Mouse (Mus musculus): ENCODE measurements around the gene Sel1l3. TPM values are rescaled to one million over a fixed set of nuclear protein-coding genes. Genes with fewer than 3 reads are reported as not detected.

Gene Sel1l3
- total and polyA plus RNA-seq, 3 experiments = 0.01 TPM; not detected in 2

- no peak overlapping the region for H3K4me3 ChIP-seq (ENCODE audit: control insufficient read depth in 1 of 2, insufficient read depth in 1 of 2, low read depth in 2 of 2, low read length in 2 of 2)
- H3K4me1 ChIP-seq (ENCODE audit: control insufficient read depth in 1 of 2, insufficient read depth in 2 of 2, low read length in 2 of 2) = no peaks in the 10 kb centered on the region
- no peak overlapping the region for H3K27ac ChIP-seq (ENCODE audit: control insufficient read depth, low read depth, low read length)
- no peaks in the 10 kb centered on the region for H3K27me3 ChIP-seq (ENCODE audit: control insufficient read depth in 1 of 2, insufficient read depth in 2 of 2, low read length in 2 of 2)
- no peaks in the 10 kb centered on the region for H3K9me3 ChIP-seq (replicated peaks; ENCODE audit: insufficient read depth, low read length)
- H3K79me2 ChIP-seq (ENCODE audit: control insufficient read depth, insufficient read depth, low read length, poor library complexity) = no peaks in the 10 kb centered on the region
- no peaks in the 10 kb centered on the region for H3K36me3 ChIP-seq (ENCODE audit: control insufficient read depth in 1 of 2, insufficient read depth in 2 of 2, low read length in 2 of 2)
- no peak for TF ChIP-seq TCF12 (IDR thresholded peaks at IDR 0.05; ENCODE audit: low read depth, low read length)
- no peak for TF ChIP-seq JUND (IDR thresholded peaks at IDR 0.05; ENCODE audit: low read depth, low read length)
- no peak for TF ChIP-seq RCOR1 (IDR thresholded peaks at IDR 0.05; ENCODE audit: low read depth, low read length)
- no peak for TF ChIP-seq ZMIZ1 (IDR thresholded peaks at IDR 0.05; ENCODE audit: low read depth, low read length)
- no peak for TF ChIP-seq USF1 (IDR thresholded peaks at IDR 0.05; ENCODE audit: low read depth, low read length)
- no peak for TF ChIP-seq POLR2A (IDR thresholded peaks at IDR 0.05; ENCODE audit: control insufficient read depth in 1 of 2, insufficient read depth in 1 of 2, low read depth in 1 of 2, low read length in 2 of 2, poor library complexity in 1 of 2)
- no peak for TF ChIP-seq CHD2 (IDR thresholded peaks at IDR 0.05; ENCODE audit: low read length)
- TF ChIP-seq CHD1 (IDR thresholded peaks at IDR 0.05; ENCODE audit: low read depth, low read length) = no peak
- TF ChIP-seq MYC (IDR thresholded peaks at IDR 0.05; ENCODE audit: low read depth, low read length) = no peak
- TF ChIP-seq ZKSCAN1 (IDR thresholded peaks at IDR 0.05; ENCODE audit: low read depth, low read length) = no peak
- TF ChIP-seq GATA1 (IDR thresholded peaks at IDR 0.05; ENCODE audit: low read depth, low read length) = no peak
- no peak for TF ChIP-seq UBTF (IDR thresholded peaks at IDR 0.05; ENCODE audit: borderline replicate concordance, insufficient read depth, low read depth, low read length)
- TF ChIP-seq MEF2A (IDR thresholded peaks at IDR 0.05; ENCODE audit: extremely low read depth, insufficient replicate concordance, low read depth, low read length, poor library complexity, severe bottlenecking) = no peak
- TF ChIP-seq MYB (IDR thresholded peaks at IDR 0.05; ENCODE audit: low read depth, low read length) = no peak
- TF ChIP-seq POLR2AphosphoS5 (IDR thresholded peaks at IDR 0.05; ENCODE audit: borderline replicate concordance, low read depth, low read length) = no peak
- no peak for TF ChIP-seq KAT2A (conservative IDR thresholded peaks at IDR 0.05; ENCODE audit: low read depth, low read length)
- H3K9ac ChIP-seq (ENCODE audit: control insufficient read depth, low read depth, low read length, poor library complexity, severe bottlenecking) = no peak overlapping the region
- DNase-seq (ENCODE audit: low read depth, low spot score) = no peak
Observed at GRCm38 (mm10) chr5:53104177-53104855, 109.4 kb downstream of the Sel1l3 start.

- H3K79me2 ChIP-seq (ENCODE audit: control insufficient read depth, insufficient read depth, low read length, poor library complexity) = no peaks in the 10 kb centered on the region
- H3K4me1 ChIP-seq (ENCODE audit: control insufficient read depth in 1 of 2, insufficient read depth in 2 of 2, low read length in 2 of 2) = no peaks in the 10 kb centered on the region
- H3K27ac ChIP-seq (ENCODE audit: control insufficient read depth, low read depth, low read length) = no peak overlapping the region
- no peaks in the 10 kb centered on the region for H3K27me3 ChIP-seq (ENCODE audit: control insufficient read depth in 1 of 2, insufficient read depth in 2 of 2, low read length in 2 of 2)
- H3K4me3 ChIP-seq (ENCODE audit: control insufficient read depth in 1 of 2, insufficient read depth in 1 of 2, low read depth in 2 of 2, low read length in 2 of 2) = no peak overlapping the region
- no peak overlapping the region for H3K9ac ChIP-seq (ENCODE audit: control insufficient read depth, low read depth, low read length, poor library complexity, severe bottlenecking)
- DNase-seq (ENCODE audit: low read depth, low spot score) = no peak
- no peaks in the 10 kb centered on the region for H3K9me3 ChIP-seq (replicated peaks; ENCODE audit: insufficient read depth, low read length)
- no peaks in the 10 kb centered on the region for H3K36me3 ChIP-seq (ENCODE audit: control insufficient read depth in 1 of 2, insufficient read depth in 2 of 2, low read length in 2 of 2)
- no peak for TF ChIP-seq MAFK (IDR thresholded peaks at IDR 0.05; ENCODE audit: borderline replicate concordance, low read depth, low read length)
- TF ChIP-seq ZMIZ1 (IDR thresholded peaks at IDR 0.05; ENCODE audit: low read depth, low read length) = no peak
- no peak for TF ChIP-seq JUND (IDR thresholded peaks at IDR 0.05; ENCODE audit: low read depth, low read length)
- no peak for TF ChIP-seq KAT2A (conservative IDR thresholded peaks at IDR 0.05; ENCODE audit: low read depth, low read length)
- TF ChIP-seq ETS1 (IDR thresholded peaks at IDR 0.05; ENCODE audit: low read depth, low read length) = no peak
- TF ChIP-seq MYC (IDR thresholded peaks at IDR 0.05; ENCODE audit: low read depth, low read length) = no peak
- TF ChIP-seq SIN3A (IDR thresholded peaks at IDR 0.05; ENCODE audit: low read length) = no peak
Observed at GRCm38 (mm10) chr5:53101848-53102473, 111.8 kb downstream of the Sel1l3 start.

All from MEL (cell line).